Mouse (Mus musculus) spleen, postnatal 14 days (tissue): ENCODE measurements around the gene Cacng7.
"Not testable (repeated sequence)": the region's sequence is repeated elsewhere in the genome, so short reads cannot be mapped to it uniquely, and the experiment has no call there.

Experiments
- DNase-seq, 2 experiments: peaks; one replicate each; pipeline ENCODE4 v3.0.0; 2021 to 2022; ENCODE audit warnings: low spot score in 2 of 2

Cacng7 gene

DNA sequence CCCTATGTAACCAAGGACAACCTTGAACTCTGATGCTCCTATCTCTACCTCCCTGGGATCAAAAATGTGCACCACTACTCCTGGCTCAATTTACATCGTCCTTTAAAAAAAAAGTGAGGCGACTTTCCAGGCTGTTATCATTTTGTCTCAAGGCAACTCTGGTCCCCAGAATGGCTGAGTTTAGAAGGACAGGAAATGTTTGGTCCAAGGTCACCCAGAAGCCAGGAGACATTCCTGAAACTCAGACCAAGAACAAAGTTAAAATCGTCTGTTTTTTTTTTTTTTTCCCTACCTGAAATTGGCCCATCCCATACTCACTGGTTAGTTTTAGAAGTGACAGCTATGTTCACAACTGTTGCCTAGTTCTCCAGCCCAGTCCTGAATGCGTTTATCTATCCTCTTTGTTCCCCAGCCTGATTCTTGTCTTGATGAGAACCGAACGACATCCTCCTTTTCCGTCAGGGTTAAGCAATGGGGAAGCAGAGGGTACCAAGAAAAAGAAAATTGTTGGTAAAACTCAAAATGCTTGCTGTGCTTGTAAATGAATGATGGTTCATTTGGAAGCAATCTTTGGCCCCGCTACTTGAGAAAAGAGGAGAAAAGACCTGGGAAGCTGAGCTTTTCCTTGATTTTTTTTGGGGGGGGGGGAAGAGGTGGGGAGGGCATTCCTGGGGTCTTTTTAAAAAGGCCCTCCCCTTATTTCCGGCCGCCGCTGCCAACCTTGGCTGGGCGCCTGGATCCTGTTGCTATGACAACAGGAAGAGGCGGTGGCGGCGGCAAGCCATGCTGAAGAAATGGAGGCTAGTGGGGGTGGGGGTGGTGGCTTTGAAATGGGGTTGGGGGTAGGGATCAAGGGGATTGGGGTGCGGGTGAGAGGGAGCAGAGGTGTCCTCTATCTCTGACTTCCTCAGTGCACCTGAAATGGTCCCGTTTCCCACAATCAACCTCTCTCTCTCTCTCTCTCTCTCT, 57.0 kb downstream of the Cacng7 start:
- no peak for DNase-seq

DNA sequence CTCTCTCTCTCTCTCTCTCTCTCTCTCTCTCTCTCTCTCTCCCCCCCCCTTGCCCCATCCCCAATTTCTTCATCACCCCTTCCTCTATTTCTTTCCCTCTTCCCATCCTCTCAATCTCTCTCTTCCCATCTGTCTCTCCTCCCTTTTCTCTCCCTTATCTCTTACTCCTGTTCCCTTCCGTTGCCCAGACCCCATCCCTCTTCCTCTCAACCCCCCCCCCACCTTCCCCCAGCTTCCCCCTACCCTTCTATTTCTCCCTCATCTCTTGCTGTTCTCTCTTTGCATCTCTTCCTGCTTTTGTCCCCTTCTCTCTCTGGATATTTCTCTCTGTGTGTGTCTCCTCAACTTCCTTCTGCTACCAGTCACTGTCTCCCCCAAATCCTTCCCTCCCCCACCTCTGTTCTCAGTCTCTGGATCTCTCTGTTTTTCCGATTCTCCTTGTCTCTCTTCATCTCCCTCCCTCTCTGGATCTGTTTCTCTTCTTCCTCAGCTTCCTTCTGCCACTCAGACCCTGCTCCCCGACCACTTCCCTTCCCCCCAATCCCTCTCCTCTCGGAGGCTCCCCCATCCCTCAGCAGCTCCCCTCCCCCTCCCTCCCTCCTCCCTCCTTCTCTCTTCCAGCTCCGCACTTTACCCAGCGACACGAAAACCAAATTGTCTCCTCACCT, 57.8 kb downstream of the Cacng7 start, which contains the start of gene Cacng8:
Gene Cacng8, plus strand, starts transcription at position 271 of the 668 bp plus-strand sequence.
- no peak for DNase-seq

DNA sequence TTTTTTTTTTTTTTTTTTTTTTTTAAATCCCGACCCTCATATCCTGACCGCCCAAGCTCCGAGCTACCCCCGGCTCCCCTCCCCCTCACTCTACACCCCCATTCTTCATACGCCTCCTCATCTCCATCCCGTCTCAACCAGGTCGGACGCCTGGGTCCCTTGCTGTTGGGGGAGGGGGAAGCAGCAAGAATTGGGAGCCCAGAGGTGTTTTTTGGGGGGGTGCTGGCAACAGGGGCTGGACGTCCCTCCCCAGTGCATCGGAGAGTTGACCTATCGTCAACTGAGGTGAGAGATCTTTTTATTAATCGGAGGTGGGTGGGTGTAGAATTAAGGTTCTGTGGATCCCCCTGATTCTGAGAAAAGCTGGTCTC, 58.3 kb downstream of the Cacng7 start:
- no peak for DNase-seq

DNA sequence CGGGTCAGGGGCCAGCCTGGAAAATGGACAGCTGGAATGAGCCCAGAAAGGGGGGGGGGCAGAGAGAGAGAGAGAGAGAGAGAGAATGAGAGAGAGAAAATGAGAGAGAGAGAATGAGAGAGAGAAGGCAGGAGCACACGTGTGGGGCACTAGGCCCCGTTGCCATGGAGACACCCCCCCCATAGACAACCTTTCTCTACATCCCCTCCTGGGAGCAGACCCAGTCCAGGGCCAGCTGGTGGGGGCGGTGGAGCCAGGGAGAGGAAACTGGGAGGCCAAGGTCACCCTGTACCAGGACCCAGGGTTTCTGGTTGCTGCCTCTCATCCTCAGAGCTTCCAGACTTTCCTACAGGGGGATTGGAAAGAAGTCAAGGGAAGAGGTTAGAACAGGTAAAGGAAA, 59.1 kb downstream of the Cacng7 start:
- DNase-seq = no peak

DNA sequence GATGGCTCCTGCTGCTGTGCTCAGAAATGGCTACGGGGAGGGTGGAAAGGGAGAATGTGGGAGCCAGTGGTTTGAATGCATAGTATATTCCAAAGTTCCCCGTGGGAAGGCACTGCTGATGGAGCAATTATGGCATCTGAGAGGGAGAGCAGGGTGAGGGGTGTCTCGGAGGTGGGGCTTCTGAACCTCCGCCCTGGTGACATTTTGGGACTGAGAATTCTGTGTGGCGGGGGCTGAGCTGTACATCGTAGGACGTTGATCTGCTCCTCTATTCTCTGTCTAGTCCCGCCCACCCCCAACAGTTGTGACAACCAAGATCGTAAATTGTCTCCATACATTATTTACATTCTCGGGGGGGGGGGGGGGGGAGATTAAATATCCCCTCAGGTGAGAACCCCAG, 64.6 kb downstream of the Cacng7 start:
- no peak for DNase-seq

DNA sequence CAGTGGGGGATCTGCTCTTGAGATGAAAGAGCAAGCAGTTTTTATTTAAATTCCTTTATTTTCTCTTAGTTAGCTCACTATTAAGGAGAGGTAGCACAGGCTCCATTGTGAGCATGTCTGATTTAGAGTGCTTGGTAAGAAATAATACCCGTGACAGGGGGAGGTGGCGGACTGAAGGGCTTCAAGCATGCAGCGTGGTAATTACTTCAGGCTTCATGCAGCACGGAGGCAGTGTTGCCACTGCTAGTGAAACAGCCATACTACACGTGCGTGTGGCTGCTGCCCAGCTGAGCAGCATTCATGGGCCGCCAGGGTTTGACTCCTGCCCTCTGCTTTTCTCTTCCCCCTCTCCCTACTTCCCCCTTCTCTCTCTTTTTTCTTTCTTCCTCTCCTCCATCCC, 65.0 kb downstream of the Cacng7 start:
- DNase-seq = no peak

DNA sequence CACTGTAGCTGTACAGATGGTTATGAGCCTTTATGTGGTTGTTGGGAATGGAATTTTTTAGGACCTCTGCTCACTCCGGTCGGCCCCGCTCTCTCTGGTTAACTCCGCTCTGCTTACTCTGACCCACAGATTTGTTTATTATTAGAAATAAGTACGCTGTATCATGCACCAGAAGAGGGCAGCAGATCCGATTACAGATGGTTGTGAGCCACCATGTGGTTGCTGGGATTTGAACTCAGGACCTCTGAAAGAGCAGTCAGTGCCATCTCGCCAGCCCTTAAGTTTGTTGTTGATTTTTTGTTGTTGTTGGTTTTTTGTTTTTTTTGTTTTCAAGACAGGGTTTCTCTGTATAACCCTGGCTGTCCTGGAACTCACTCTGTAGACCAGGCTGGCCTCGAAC, 65.6 kb downstream of the Cacng7 start:
- DNase-seq = not testable (repeated sequence)

DNA sequence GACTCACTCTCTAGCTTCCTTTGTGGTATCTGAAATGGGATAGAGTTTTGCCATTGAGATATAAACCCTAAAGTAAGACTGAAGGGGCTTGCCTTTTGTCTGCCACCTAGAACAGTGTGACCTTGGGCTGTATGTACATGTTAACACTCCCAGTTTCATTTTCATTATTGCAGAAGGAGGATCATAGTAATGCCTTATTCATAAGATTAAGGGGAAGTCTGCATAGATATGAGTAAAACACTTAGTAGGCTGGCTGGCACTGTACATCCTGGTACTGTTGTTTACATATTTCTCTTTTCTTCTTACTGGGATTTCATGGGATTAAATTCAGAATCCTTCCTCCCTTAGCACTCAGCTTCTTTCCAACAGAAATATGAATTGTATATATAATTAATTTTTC, 67.2 kb downstream of the Cacng7 start:
- no peak for DNase-seq

DNA sequence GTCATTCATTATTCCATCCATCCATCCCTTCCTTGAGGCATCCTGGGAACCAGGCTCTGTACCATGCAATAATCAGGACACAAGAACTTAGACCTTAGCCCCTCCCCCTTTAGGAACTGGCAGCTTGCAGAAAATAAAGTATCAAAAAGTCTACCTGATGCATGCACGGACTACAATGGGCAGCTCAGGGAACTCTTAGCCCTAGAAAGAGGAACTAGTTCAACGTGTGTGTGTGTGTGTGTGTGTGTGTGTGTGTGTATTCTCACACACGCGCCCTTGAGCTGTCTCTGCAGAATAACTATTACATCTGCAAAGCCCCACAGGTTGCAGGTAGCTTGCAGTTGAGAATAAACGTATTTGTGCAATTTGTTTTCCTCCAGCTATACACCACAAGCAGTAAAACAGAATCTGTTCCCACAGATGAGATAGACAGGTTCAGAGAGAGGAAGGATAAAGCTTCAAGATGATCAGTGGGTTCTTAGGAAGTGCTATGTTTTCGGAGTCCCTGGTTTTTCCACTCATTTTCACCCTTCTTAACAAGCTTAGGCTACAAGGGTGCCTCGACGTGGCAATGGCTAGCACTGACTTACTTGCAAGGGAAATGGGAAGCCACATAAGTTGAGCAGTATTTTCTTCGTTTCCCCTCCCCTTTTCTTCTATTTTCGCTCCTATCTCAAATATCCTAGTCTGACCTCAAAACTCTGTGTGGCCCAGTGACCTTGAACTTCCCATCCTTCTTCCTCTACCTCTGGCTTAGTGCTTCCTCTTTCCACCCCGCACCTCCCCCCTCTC, 77.2 kb downstream of the Cacng7 start:
- no peak for DNase-seq

DNA sequence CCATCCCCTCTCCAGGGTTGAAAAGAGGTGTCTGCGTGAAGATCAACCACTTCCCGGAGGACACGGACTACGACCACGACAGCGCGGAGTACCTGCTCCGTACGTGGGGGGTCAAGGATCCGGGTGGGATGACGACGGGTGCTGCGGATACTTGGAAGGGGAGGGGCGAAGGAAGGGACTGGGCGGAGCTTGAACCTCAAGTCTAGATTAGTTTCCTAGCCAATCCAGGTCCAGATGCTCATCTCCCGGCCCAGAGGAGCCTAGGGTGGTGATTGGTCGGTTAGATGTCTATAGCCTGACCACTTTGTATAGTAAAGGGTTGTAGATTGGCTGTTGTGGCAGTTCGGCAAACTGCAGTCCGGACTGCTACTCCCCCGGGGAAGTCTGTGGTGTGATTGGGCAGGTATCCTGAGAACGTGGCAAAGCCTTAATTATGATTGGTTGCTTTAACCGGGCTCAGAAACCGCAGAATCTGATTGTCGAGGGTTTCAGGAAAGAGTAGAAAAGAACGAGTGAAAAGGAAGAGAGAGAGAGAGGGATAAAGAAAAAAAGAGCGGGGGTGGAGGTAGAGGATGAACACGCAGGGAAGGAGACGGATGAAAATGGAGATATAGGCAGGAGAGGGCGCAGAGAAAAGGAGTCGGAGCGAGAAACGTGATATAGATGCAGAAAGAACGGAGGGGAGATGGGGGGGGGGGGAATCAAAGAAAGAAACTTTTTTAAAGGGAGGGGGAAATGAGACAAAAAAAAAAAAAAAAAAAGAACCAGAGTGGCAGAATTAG, 78.6 kb downstream of the Cacng7 start:
- no peak for DNase-seq

DNA sequence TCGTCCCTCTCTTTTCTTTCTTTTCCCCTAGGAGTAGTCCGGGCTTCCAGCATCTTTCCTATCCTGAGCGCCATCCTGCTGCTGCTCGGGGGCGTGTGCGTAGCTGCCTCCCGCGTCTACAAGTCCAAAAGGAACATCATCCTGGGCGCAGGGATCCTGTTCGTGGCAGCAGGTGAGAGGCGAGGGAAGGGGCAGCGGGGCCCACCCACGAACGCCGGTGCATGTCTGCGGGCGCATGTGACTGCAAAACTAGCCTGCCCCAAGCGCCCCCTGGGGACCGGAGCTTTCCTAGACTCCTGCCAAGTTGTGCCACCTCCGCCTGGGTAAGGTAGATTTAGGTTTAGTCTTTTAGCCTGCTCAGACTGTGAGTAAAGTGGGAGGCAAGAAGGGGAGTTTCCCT, 79.3 kb downstream of the Cacng7 start:
- peak in 1 of 2 experiments; percentile 14 for DNase-seq

DNA sequence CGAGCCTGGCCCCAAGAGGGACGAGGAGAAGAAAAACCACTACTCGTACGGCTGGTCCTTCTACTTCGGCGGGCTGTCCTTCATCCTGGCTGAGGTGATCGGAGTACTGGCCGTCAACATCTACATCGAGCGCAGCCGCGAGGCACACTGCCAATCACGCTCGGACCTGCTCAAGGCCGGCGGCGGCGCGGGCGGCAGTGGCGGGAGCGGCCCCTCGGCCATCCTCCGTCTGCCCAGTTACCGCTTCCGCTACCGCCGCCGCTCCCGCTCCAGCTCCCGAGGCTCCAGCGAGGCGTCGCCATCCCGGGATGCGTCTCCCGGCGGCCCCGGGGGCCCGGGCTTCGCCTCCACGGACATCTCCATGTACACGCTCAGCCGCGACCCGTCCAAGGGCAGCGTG, 82.1 kb downstream of the Cacng7 start:
- no peak for DNase-seq

DNA sequence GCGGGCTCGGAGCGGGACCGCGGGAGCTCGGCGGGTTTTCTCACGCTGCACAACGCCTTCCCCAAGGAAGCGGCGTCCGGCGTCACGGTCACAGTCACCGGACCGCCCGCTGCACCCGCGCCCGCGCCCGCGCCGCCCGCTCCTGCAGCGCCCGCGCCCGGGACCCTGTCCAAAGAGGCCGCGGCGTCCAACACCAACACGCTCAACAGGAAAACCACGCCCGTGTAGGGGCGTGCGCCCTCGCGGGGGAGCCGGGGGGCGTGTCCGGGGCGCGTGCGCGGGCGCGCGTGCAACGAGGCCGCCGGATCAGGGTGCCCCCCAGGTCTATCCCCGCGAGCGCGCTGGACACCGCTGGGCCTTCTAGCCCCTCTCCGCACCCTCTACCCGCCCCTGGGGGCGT, 82.6 kb downstream of the Cacng7 start:
- DNase-seq = no peak
